Mouse (Mus musculus) Patski (cell line): Measurements from ENCODE around the gene Faah. TPM values are rescaled to one million over a fixed set of nuclear protein-coding genes. Genes with fewer than 3 reads are reported as not detected.
A peak's percentile ranks its signal among the peaks of the same experiment; 100 is the strongest.

Experiments
- ATAC-seq: fragments of 100-300 bp; one replicate; pipeline ENCODE4 v1.8.0; 2021
- CTCF ChIA-PET: fragments of 350-600 bp; sonication (Branson Sonifier 250); formaldehyde crosslinking; loops from one replicate; lab custom pipeline; 2022; ENCODE audit warnings: inconsistent platforms; lab: Charles Lee
- POLR2A ChIA-PET: fragments of 350-600 bp; sonication (Branson Sonifier 250); formaldehyde crosslinking; loops from one replicate; lab custom pipeline; 2022; ENCODE audit warnings: antibody characterized with exemption, inconsistent platforms; lab: Charles Lee
- DNase-seq: peaks from one replicate; pipeline ENCODE4 v3.0.0-alpha.2; 2011; ENCODE audit warnings: low read depth, low spot score
- H3K27me3 ChIP-seq: fragments of 371-371 bp; one replicate; pipeline ENCODE4 v1.5.1; 2021
- CTCF ChIP-seq: fragments of 100-300 bp; IDR thresholded peaks from one replicate; pipeline ENCODE4 v1.5.1; 2021
- in situ Hi-C: fragments of 300-500 bp; cut with MboI; formaldehyde crosslinking; loops from 3 replicates; pipeline ENCODE4 v1.11.1; 2018; ENCODE audit warnings: low pct_unique_long_range_greater_than_20kb, mixed read lengths
- polyA plus RNA-seq: library from polyadenylated mRNA; unstranded; gene quantifications from one replicate; pipeline ENCODE4 v1.2.3, GENCODE M21; 2021

Faah gene
- polyA plus RNA-seq, 1 experiment from 2014 or later, result 3.4 TPM

GRCm38 (mm10) chr4:115980676-115981075 lies 37.0 kb downstream of the Faah start:
- peak; percentile 79 for TF ChIP-seq CTCF
- POLR2A ChIA-PET, result interaction anchor here (0.6 to 0.8 kb wide), 2 partner anchors 85 to 276 kb away, joined by 3 to 7 read pairs; no protein-coding TSS in a partner anchor
- H3K27me3 ChIP-seq, result peaks cover 25% of the 10 kb centered on the region
- CTCF ChIA-PET, result interaction anchor here (0.7 to 1.9 kb wide), 14 partner anchors 9 to 249 kb away, joined by 3 to 14 read pairs (median 4); partner anchors contain the start of gene Efcab14
- ATAC-seq (peak; percentile 67), DNase-seq (peak; percentile 9)
- in situ Hi-C loops, result loop anchor here (5.0 kb wide), 2 partner anchors 78 to 248 kb away; no protein-coding TSS in a partner anchor

GRCm38 (mm10) chr4:115979437-115979836 lies 38.3 kb downstream of the Faah start:
- in situ Hi-C loops, result no loop called here
- DNase-seq (no peak), ATAC-seq (no peak)
- ChIA-PET POLR2A (no interaction called here), CTCF (interaction anchor here (1.4 to 1.9 kb wide), 4 partner anchors 24 to 242 kb away, joined by 3 to 14 read pairs (median 6); partner anchors contain the start of gene Efcab14)
- peaks cover 25% of the 10 kb centered on the region for H3K27me3 ChIP-seq
- TF ChIP-seq CTCF, result no peak

- ATAC-seq (no peak), DNase-seq (no peak)
- no peak for TF ChIP-seq CTCF
- CTCF ChIA-PET, result no interaction called here
- in situ Hi-C loops, result no loop called here
- POLR2A ChIA-PET, result no interaction called here
- peaks cover 25% of the 10 kb centered on the region for H3K27me3 ChIP-seq
Measured at GRCm38 (mm10) chr4:115978911-115979310, 38.8 kb downstream of the Faah start.

DNA sequence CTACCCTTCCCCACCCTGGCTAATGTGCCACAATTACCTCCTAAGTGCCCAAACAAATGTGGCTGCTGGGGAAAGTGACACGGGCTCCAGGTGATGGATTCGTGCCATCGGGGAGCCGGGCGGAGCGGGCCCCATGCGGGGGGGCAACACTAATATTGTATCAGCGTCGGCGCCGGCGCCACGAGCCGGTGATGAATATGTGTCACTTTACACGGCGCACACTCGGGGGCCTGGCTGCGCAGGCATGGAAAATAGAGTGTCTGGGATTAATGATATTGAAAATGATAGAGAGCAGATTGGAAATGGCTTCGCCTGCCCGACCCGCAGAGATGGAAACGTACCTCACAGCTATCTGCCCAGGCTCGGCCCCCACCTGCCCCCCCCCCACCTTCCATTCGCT lies 45.2 kb downstream of the Faah start:
- in situ Hi-C loops, result no loop called here
- no peak for TF ChIP-seq CTCF
- peaks cover 19% of the 10 kb centered on the region for H3K27me3 ChIP-seq
- DNase-seq (no peak), ATAC-seq (no peak)
- ChIA-PET CTCF (no interaction called here), POLR2A (interaction anchor here (0.6 kb wide), 1 partner anchor 489 kb away, joined by 4 read pairs; no protein-coding TSS in a partner anchor)

DNA sequence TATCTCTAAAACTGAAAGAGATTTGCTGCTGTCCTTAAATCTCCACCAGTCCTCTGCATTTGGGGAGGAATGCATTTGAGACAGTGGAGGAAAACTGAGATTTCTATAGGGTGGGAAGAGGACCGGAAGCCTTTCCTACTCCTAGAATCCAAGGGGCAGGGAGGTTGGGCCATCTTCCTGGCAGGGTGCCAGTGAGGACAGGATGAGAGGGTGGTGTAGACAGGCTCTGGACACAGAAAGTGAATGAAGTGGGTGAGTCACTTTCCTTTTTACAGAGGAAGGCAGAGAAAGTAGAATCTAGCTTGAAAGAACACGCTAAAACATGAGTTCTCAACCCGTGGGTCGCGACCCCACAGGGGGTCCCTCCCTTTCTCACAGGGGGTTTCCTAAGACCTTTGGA lies 53.3 kb downstream of the Faah start:
- ATAC-seq (no peak), DNase-seq (no peak)
- peaks cover 15% of the 10 kb centered on the region for H3K27me3 ChIP-seq
- TF ChIP-seq CTCF, result no peak
- POLR2A ChIA-PET, result no interaction called here
- CTCF ChIA-PET, result no interaction called here
- in situ Hi-C loops, result no loop called here

GRCm38 (mm10) chr4:115963751-115964150 lies 54.0 kb downstream of the Faah start:
- peaks cover 15% of the 10 kb centered on the region for H3K27me3 ChIP-seq
- no peak for DNase-seq
- ChIA-PET POLR2A (no interaction called here), CTCF (interaction anchor here (2.2 kb wide), 1 partner anchor 10 kb away, joined by 7 read pairs; no protein-coding TSS in a partner anchor)
- ATAC-seq, result no peak
- no peak for TF ChIP-seq CTCF
- in situ Hi-C loops, result no loop called here

DNA sequence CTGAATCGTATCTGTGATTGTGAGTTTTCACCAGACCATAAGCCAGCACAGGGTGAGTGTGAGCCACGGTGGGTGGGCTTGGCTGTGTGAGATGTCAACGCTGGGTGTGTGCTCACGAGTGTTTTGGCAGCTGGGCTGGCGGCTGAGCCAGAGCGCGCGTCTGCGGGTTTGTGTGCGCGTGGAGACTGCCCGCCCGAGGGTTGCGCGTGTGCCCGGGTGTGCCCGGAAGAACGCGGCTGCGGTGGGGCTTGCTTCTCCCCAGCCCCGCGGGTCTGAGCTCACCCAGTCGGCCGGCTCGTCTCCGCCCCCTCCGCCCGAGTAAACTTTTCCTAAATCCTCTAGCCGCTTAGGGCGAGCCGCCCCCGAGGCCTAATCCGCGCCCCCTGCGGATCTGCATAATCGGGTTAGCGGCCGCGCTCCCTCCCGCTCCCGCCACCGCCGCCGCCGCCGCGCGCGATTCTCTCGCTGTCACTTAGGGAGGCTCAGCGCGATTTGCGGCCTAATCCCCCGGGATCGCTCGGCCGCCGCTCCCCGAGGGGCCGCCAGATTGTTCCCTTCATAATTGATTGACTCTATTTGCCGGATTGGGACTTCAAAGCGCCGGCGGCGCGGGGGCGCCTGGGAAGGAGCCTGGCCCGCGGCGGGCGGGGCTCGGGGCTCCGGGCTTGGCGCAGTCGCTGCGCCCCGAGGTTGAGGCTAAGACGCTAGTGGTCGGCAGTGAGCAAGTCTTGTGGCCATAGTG lies 54.9 kb downstream of the Faah start:
- DNase-seq (no peak), ATAC-seq (no peak)
- peaks cover 12% of the 10 kb centered on the region for H3K27me3 ChIP-seq
- ChIA-PET CTCF (interaction anchor here (1.5 to 2.2 kb wide), 2 partner anchors 9 to 18 kb away, joined by 4 to 7 read pairs; no protein-coding TSS in a partner anchor), POLR2A (no interaction called here)
- TF ChIP-seq CTCF, result no peak
- in situ Hi-C loops, result no loop called here

GRCm38 (mm10) chr4:115961991-115962390 lies 55.7 kb downstream of the Faah start:
- no peak for TF ChIP-seq CTCF
- DNase-seq (no peak), ATAC-seq (no peak)
- POLR2A ChIA-PET, result interaction anchor here (0.7 kb wide), 1 partner anchor 223 kb away, joined by 3 read pairs; no protein-coding TSS in a partner anchor
- CTCF ChIA-PET, result interaction anchor here (1.5 to 2.2 kb wide), 2 partner anchors 9 to 19 kb away, joined by 4 to 7 read pairs; no protein-coding TSS in a partner anchor
- in situ Hi-C loops, result no loop called here
- H3K27me3 ChIP-seq, result peaks cover 12% of the 10 kb centered on the region

- in situ Hi-C loops, result no loop called here
- peaks cover 12% of the 10 kb centered on the region for H3K27me3 ChIP-seq
- POLR2A ChIA-PET, result no interaction called here
- CTCF ChIA-PET, result no interaction called here
- DNase-seq (no peak), ATAC-seq (no peak)
- no peak for TF ChIP-seq CTCF
Measured at GRCm38 (mm10) chr4:115959546-115959945, 58.2 kb downstream of the Faah start.

DNA sequence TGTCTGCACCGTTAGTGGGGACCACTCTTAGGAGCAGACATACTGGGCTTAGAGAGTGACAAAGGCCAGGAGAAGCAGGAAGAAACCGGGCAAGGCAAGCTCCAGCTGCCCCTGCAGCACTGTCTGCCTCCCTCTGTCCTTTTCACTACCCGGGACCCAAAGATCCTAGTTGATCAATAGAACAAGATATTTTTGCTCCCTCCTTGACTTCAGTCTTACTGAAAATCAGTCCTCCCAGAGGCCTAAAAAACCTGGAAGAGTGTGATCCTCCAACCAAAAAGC lies 62.3 kb downstream of the Faah start:
- in situ Hi-C loops, result no loop called here
- no peak for TF ChIP-seq CTCF
- ATAC-seq (no peak), DNase-seq (no peak)
- POLR2A ChIA-PET, result no interaction called here
- H3K27me3 ChIP-seq, result peaks cover 11% of the 10 kb centered on the region
- CTCF ChIA-PET, result no interaction called here
